Mouse (Mus musculus) embryonic fibroblast, embryonic 13.5 days (primary cell): ENCODE data around the gene Psme2.

ENCODE experiments used
- CTCF ChIP-seq: IDR thresholded peaks from 2 replicates; pipeline ENCODE4 v1.5.1; 2011; ENCODE audit warnings: mild to moderate bottlenecking, control low read depth, low read length, moderate library complexity, borderline replicate concordance; ENCODE audit not compliant: insufficient read depth
- POLR2A ChIP-seq: IDR thresholded peaks from 2 replicates; pipeline ENCODE4 v1.6.1; 2011; ENCODE audit warnings: low read depth, mild to moderate bottlenecking, control low read depth, low read length, moderate library complexity

- TF ChIP-seq CTCF (no peak), POLR2A (no peak)
Measured at GRCm38 (mm10) chr14:55575302-55575701, 15.6 kb downstream of the Psme2 start, which contains the start of gene Fitm1.
